ENCODE assay signal across 8 mouse cellular contexts in the genomic region with DNA sequence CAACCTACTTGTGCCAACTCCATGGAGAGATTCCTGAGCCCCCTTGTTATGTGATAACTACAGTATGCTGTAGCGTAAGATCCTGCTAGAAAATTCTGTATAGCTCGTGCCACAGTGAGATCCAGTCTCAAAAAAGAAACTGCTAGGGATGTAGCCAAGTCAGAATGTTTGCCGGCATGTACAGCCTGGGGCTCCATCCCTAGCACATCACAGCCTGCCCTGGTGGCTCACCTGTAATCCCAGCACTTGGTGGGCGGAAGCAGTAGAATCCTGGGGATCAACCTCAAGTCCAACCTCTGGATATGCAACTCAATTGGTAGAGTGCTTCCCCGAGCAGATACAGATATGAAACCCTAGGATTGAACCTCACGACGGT. TPM values are rescaled to one million over a fixed set of nuclear protein-coding genes. Genes with fewer than 3 reads are reported as not detected.
DNase-seq lines count a peak whose midpoint lies in the region; ATAC-seq and TF ChIP-seq lines count a peak whose summit lies in the region.

No protein-coding gene starts in this region.

- intact Hi-C loops in gastrocnemius, adult 2 months (cut with DNase I): loop anchor here (2.0 kb wide), 1 partner anchor 19 kb away; no protein-coding TSS in a partner anchor
- intact Hi-C loops in gastrocnemius, postnatal 14 days (cut with DNase I; ENCODE audit: low total_unique reads): no loop called here

- WGBS in thymus, adult 2 months: 49% methylated on average over 7 of the region's 7 CpGs
- 14% methylated on average over 7 of the region's 7 CpGs for WGBS in liver, embryonic 11.5 days

- H3K4me3 ChIP-seq in gastrocnemius, adult 2 months: peak overlapping the region; percentile 100
- peak overlapping the region; percentile 85 for H3K4me3 ChIP-seq in thymus, adult 2 months (ENCODE audit: control insufficient read depth, insufficient read depth, low read length)
- H3K4me3 ChIP-seq in liver, embryonic 11.5 days (ENCODE audit: low read depth, low read length): peak overlapping the region; percentile 99

- H3K4me1 ChIP-seq in thymus, adult 2 months (replicated peaks; ENCODE audit: control insufficient read depth, insufficient read depth, low read length): peaks cover 16% of the 10 kb centered on the region
- peaks cover 29% of the 10 kb centered on the region for H3K4me1 ChIP-seq in liver, embryonic 11.5 days (replicated peaks; ENCODE audit: control insufficient read depth, insufficient read depth, low read length)

- no peak for TF ChIP-seq POLR2A in thymus, adult 2 months (IDR thresholded peaks at IDR 0.05; ENCODE audit: control insufficient read depth, extremely low read depth, insufficient read depth, low read length, poor library complexity)

- TF ChIP-seq CTCF in gastrocnemius, adult 2 months (IDR thresholded peaks at IDR 0.05): no peak
- TF ChIP-seq CTCF in thymus, adult 2 months (IDR thresholded peaks at IDR 0.05; ENCODE audit: borderline replicate concordance, control insufficient read depth, extremely low read depth, insufficient read depth, low read length, poor library complexity): 0 out of 2 replicates have a peak, but pooled peaks have one; percentile 1

- peak overlapping the region; percentile 99 for H3K27ac ChIP-seq in gastrocnemius, adult 2 months
- peak overlapping the region; percentile 65 for H3K27ac ChIP-seq in thymus, adult 2 months (ENCODE audit: control insufficient read depth, insufficient read depth, low read length)
- peak overlapping the region; percentile 100 for H3K27ac ChIP-seq in liver, embryonic 11.5 days (ENCODE audit: low read depth, low read length)

- H3K9me3 ChIP-seq in liver, embryonic 11.5 days (ENCODE audit: control insufficient read depth, low read length): no peaks in the 10 kb centered on the region

- ATAC-seq in liver, embryonic 11.5 days (replicated peaks; ENCODE audit: low FRiP score): peak; percentile 10; the same call in 1 of the 2 replicates

- H3K27me3 ChIP-seq in thymus, adult 2 months (ENCODE audit: control insufficient read depth, insufficient read depth, low read length): no peaks in the 10 kb centered on the region
- no peaks in the 10 kb centered on the region for H3K27me3 ChIP-seq in liver, embryonic 11.5 days (replicated peaks; ENCODE audit: control insufficient read depth, insufficient read depth, low read length)

- H3K9ac ChIP-seq in liver, embryonic 11.5 days (ENCODE audit: low read depth, low read length): peak overlapping the region; percentile 100

- peak overlapping the region; percentile 95 for H3K4me2 ChIP-seq in liver, embryonic 11.5 days

- no peaks in the 10 kb centered on the region for H3K36me3 ChIP-seq in thymus, adult 2 months (ENCODE audit: control insufficient read depth, insufficient read depth, low read length)
- H3K36me3 ChIP-seq in liver, embryonic 11.5 days (ENCODE audit: control insufficient read depth, insufficient read depth, low read length): no peaks in the 10 kb centered on the region; the same call in 1 of the 2 replicates

- DNase-seq in gastrocnemius, adult 2 months: no peak
- no peak for DNase-seq in gastrocnemius, postnatal 14 days
- no peak for DNase-seq in thymus, adult 2 months
- no peak for DNase-seq in thymus, adult 18-20 months
- no peak for DNase-seq in liver, embryonic 11.5 days (ENCODE audit: low spot score)
- peak; percentile 35 for DNase-seq in testis, postnatal 14 days (ENCODE audit: low spot score)
- no peak for DNase-seq in gastrocnemius, postnatal 4 days (ENCODE audit: low spot score in 2 of 2)
- no peak for DNase-seq in layer of hippocampus, adult 11-12 months (ENCODE audit: low spot score)

RNA-seq across cellular contexts. Expression of gene Rac1, which starts 0.5 kb away (rescaled TPM):
- total RNA-seq in gastrocnemius, adult 2 months (2021): 100 to 1,000 TPM; 211 to 236 TPM
- total RNA-seq in gastrocnemius, postnatal 14 days (2021): 100 to 1,000 TPM; 197 to 208 TPM
- 274 and 275 TPM in 2 replicates for polyA plus RNA-seq in thymus, adult 2 months (2012; rRNA removed)
- polyA plus RNA-seq in liver, embryonic 11.5 days (2014; fragmentation: Nextera tagmentation; extraction: Ambion mirVana): 352 and 370 TPM in 2 replicates
- total RNA-seq in gastrocnemius, postnatal 4 days (2021): 100 to 1,000 TPM; 284 to 299 TPM
